Mouse (Mus musculus) retina, postnatal 1 day (tissue): ENCODE data around the gene Olfr740.

ENCODE experiments used
- DNase-seq: peaks from one replicate; pipeline ENCODE4 v3.0.0-alpha.2; 2012

The Olfr740 gene

GRCm38 (mm10) chr14:50445245-50445644 lies at the start of gene Olfr740:
TSS of gene Olfr740 (plus strand) at chr14:50445545.
- no peak for DNase-seq

DNA sequence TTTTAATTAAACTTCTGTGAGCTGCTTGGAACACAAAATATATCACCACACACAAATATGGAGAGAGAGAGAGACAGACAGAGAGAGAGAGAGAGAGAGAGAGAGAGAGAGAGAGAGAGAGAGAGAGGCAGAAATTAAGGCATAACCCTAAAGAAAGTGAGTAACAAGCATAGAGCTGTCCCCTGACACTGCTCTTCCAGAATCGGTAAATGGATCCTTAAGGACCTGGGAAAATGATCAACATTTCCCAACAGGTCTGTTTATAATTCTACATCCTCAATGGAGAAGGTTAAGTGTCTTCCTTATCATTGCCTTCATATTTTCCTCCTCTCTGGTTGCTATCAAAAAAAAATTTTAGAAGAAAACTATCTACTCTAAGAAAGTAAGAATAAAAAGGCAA lies 38.1 kb upstream of the Olfr740 start, which contains the start of gene Olfr738:
Gene Olfr738 (plus strand): TSS at position 301 of the 400 bp plus-strand sequence.
- DNase-seq, result no peak

GRCm38 (mm10) chr14:50418326-50418725 lies 27.0 kb upstream of the Olfr740 start, which contains the start of gene Olfr739:
TSS of gene Olfr739 (plus strand) at chr14:50418626.
- DNase-seq, result no peak

DNA sequence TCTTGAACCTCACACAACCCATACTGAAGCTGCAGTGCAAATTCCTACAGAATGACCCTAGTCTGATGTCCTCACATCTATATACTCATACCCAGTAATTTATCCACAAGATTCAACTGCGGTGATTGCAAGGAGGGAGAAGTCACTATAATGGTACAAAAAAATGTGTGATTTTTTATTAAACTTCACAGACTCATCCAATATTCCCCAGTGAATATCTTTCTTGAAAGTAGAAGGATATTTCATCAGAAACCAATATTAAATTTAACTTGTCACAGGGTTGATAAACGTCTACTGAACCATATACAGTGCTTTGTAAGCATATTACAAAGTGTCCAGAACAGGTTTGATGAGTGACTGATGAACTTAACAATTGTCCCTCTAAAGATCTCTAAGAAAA lies 27.1 kb downstream of the Olfr740 start, which contains the start of gene Olfr741:
Gene Olfr741 (plus strand): TSS at position 301 of the 400 bp plus-strand sequence.
- no peak for DNase-seq

DNA sequence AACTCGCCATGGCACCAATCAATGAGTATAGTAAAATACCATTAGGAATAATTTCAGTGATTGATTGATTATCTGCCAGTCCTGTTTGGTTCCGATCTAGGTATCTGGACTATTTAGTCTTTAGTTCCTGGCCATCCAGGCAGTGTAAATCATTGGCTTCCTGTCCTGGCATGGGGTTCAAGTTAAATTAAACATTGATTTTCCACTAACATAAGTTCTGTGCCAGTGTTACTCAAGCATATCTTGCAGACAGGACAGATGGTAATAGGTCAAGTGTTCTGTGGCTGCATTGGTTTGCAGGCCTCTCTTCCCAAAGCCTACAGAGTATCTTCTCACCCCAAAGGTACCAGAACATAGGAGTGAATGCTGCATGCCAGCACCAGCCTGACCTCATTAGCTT lies 33.1 kb downstream of the Olfr740 start:
- no peak for DNase-seq

DNA sequence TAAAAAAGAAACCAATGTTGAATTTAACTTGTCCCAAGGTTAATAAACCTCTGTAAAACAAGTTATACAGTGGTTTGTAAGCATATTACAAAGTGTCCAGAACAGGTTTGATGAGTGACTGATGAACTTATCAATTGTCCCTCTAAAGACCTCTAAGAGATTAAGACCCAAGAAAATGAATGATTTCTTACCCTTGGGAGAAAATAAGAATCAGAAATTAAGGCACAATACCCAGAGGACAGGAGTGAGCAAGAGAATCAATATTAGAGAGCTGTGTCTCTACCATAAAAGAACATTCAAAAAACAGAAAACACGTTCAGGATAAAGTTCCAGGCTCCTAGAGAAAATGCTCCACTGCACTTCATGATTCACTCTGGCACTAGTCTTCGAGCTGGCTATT lies 58.0 kb downstream of the Olfr740 start, which contains the start of gene Olfr742:
Gene Olfr742 (plus strand): TSS at position 301 of the 400 bp plus-strand sequence.
- no peak for DNase-seq
